Mouse (Mus musculus) kidney, adult 8-10 months (tissue): Measurements from ENCODE around the gene Phc2.

Source experiments
- DNase-seq, 2 experiments: peaks; one replicate each; pipeline ENCODE4 v3.0.0; 2022

Phc2 gene

GRCm38 (mm10) chr4:128787023-128787939 lies 132.8 kb downstream of the Phc2 start:
- no peak for DNase-seq

- no peak for DNase-seq
Measured at GRCm38 (mm10) chr4:128788108-128788507, 133.6 kb downstream of the Phc2 start.

- peak; percentile 60 to 67 for DNase-seq
Measured at GRCm38 (mm10) chr4:128789646-128790045, 135.1 kb downstream of the Phc2 start.

- no peak for DNase-seq
Measured at GRCm38 (mm10) chr4:128793710-128794109, 139.2 kb downstream of the Phc2 start.

GRCm38 (mm10) chr4:128794198-128794597 lies 139.7 kb downstream of the Phc2 start:
- DNase-seq, result peak; percentile 88 to 93

GRCm38 (mm10) chr4:128795596-128795995 lies 141.1 kb downstream of the Phc2 start:
- no peak for DNase-seq

- no peak for DNase-seq
Measured at GRCm38 (mm10) chr4:128796788-128797187, 142.3 kb downstream of the Phc2 start.

- DNase-seq, result no peak
Measured at GRCm38 (mm10) chr4:128801675-128802465, 147.4 kb downstream of the Phc2 start.
